Mouse (Mus musculus): ENCODE measurements around the gene Sema7a. TPM values are rescaled to one million over a fixed set of nuclear protein-coding genes. Genes with fewer than 3 reads are reported as not detected.

The Sema7a gene
- polyA plus RNA-seq, 1 experiment from 2014 or later = 0.34 TPM

GRCm38 (mm10) chr9:57978025-57978424 lies 38.1 kb downstream of the Sema7a start:
- Histone ChIP-seq H3K4me3 (replicated peaks; ENCODE audit: low read length) (no peak overlapping the region), H3K9ac (ENCODE audit: low read length) (no peak overlapping the region), H3K4me1 (ENCODE audit: control insufficient read depth, insufficient read depth, low read length) (peaks cover 6% of the 10 kb centered on the region; the same call in 1 of the 2 replicates), H3K27me3 (ENCODE audit: control insufficient read depth, insufficient read depth, low read length) (no peaks in the 10 kb centered on the region), H3K36me3 (ENCODE audit: control insufficient read depth, insufficient read depth, low read length) (no peaks in the 10 kb centered on the region), H3K9me3 (replicated peaks; ENCODE audit: control insufficient read depth, low read length) (no peaks in the 10 kb centered on the region), H3K4me2 (ENCODE audit: low read depth, low read length) (no peak overlapping the region), H3K27ac (ENCODE audit: low read length) (no peak overlapping the region)
- no peak for ATAC-seq (ENCODE audit: insufficient read depth, low FRiP score)
- 70% methylated on average over 6 of the region's 6 CpGs for WGBS

- ATAC-seq (ENCODE audit: insufficient read depth, low FRiP score) = peak; percentile 33; the same call in 1 of the 2 replicates
- Histone ChIP-seq H3K4me2 (ENCODE audit: low read depth, low read length) (no peak overlapping the region), H3K4me1 (ENCODE audit: control insufficient read depth, insufficient read depth, low read length) (no peaks in the 10 kb centered on the region), H3K9ac (ENCODE audit: low read length) (no peak overlapping the region), H3K4me3 (replicated peaks; ENCODE audit: low read length) (no peak overlapping the region), H3K27ac (ENCODE audit: low read length) (no peak overlapping the region), H3K36me3 (ENCODE audit: control insufficient read depth, insufficient read depth, low read length) (no peaks in the 10 kb centered on the region), H3K27me3 (ENCODE audit: control insufficient read depth, insufficient read depth, low read length) (no peaks in the 10 kb centered on the region), H3K9me3 (replicated peaks; ENCODE audit: control insufficient read depth, low read length) (no peaks in the 10 kb centered on the region)
- 51% methylated on average over 3 of the region's 3 CpGs for WGBS
Measured at GRCm38 (mm10) chr9:57978858-57979257, 38.9 kb downstream of the Sema7a start.

DNA sequence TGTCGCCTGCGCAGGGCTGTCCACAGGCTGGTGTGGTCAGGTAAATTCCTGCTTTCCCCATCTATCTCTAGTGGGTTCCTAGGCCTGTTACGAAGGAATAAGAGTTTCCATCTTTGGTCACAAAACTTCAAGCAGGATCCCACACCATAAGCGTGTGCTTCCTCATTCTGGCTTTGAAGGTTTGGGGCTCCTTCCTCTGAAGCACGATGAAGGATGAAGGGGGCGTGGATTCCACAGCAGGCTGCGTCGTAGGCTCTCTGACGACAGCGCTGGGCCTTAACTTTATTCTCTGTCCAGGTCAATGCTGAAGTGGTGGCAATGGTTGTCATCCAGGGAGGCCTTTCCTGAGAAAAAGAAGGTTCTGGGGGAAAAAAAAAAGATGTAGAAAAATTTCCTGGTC lies 40.7 kb downstream of the Sema7a start:
- H3K4me1 ChIP-seq (ENCODE audit: control insufficient read depth, insufficient read depth, low read length) = no peaks in the 10 kb centered on the region
- H3K4me2 ChIP-seq (ENCODE audit: low read depth, low read length) = no peak overlapping the region
- 80% methylated on average over 10 of the region's 10 CpGs for WGBS
- no peaks in the 10 kb centered on the region for H3K36me3 ChIP-seq (ENCODE audit: control insufficient read depth, insufficient read depth, low read length)
- no peak overlapping the region for H3K27ac ChIP-seq (ENCODE audit: low read length)
- H3K4me3 ChIP-seq (replicated peaks; ENCODE audit: low read length) = no peak overlapping the region
- ATAC-seq (ENCODE audit: insufficient read depth, low FRiP score) = no peak
- H3K9ac ChIP-seq (ENCODE audit: low read length) = no peak overlapping the region
- no peaks in the 10 kb centered on the region for H3K27me3 ChIP-seq (ENCODE audit: control insufficient read depth, insufficient read depth, low read length)
- no peaks in the 10 kb centered on the region for H3K9me3 ChIP-seq (replicated peaks; ENCODE audit: control insufficient read depth, low read length)

- Histone ChIP-seq H3K27ac (ENCODE audit: low read length) (no peak overlapping the region), H3K4me1 (ENCODE audit: control insufficient read depth, insufficient read depth, low read length) (no peaks in the 10 kb centered on the region), H3K9ac (ENCODE audit: low read length) (no peak overlapping the region), H3K9me3 (replicated peaks; ENCODE audit: control insufficient read depth, low read length) (no peaks in the 10 kb centered on the region), H3K4me2 (ENCODE audit: low read depth, low read length) (no peak overlapping the region), H3K36me3 (ENCODE audit: control insufficient read depth, insufficient read depth, low read length) (no peaks in the 10 kb centered on the region), H3K4me3 (replicated peaks; ENCODE audit: low read length) (no peak overlapping the region), H3K27me3 (ENCODE audit: control insufficient read depth, insufficient read depth, low read length) (no peaks in the 10 kb centered on the region)
- 89% methylated on average over 8 of the region's 8 CpGs for WGBS
- no peak for ATAC-seq (ENCODE audit: insufficient read depth, low FRiP score)
Measured at GRCm38 (mm10) chr9:57985304-57985703, 45.4 kb downstream of the Sema7a start.

GRCm38 (mm10) chr9:57986293-57986692 lies 46.4 kb downstream of the Sema7a start:
- 70% methylated on average over 7 of the region's 7 CpGs for WGBS
- H3K4me3 ChIP-seq (replicated peaks; ENCODE audit: low read length) = no peak overlapping the region

GRCm38 (mm10) chr9:57988098-57988497 lies 48.2 kb downstream of the Sema7a start:
- ATAC-seq (ENCODE audit: insufficient read depth, low FRiP score) = no peak
- no peak overlapping the region for H3K27ac ChIP-seq (ENCODE audit: low read length)
- WGBS = 83% methylated on average over 2 of the region's 2 CpGs

More at GRCm38 (mm10) chr9:57986293-57986692, 46.4 kb downstream of the Sema7a start:
- Histone ChIP-seq H3K27ac (ENCODE audit: low read length) (no peak overlapping the region), H3K9me3 (replicated peaks; ENCODE audit: control insufficient read depth, low read length) (no peaks in the 10 kb centered on the region), H3K36me3 (ENCODE audit: control insufficient read depth, insufficient read depth, low read length) (no peaks in the 10 kb centered on the region), H3K9ac (ENCODE audit: low read length) (no peak overlapping the region), H3K4me2 (ENCODE audit: low read depth, low read length) (no peak overlapping the region), H3K27me3 (ENCODE audit: control insufficient read depth, insufficient read depth, low read length) (no peaks in the 10 kb centered on the region), H3K4me1 (ENCODE audit: control insufficient read depth, insufficient read depth, low read length) (no peaks in the 10 kb centered on the region)
- no peak for ATAC-seq (ENCODE audit: insufficient read depth, low FRiP score)

GRCm38 (mm10) chr9:57989309-57989708 lies 49.4 kb downstream of the Sema7a start:
- Histone ChIP-seq H3K4me1 (ENCODE audit: control insufficient read depth, insufficient read depth, low read length) (no peaks in the 10 kb centered on the region), H3K27me3 (ENCODE audit: control insufficient read depth, insufficient read depth, low read length) (no peaks in the 10 kb centered on the region), H3K9ac (ENCODE audit: low read length) (no peak overlapping the region), H3K27ac (ENCODE audit: low read length) (no peak overlapping the region), H3K4me3 (replicated peaks; ENCODE audit: low read length) (no peak overlapping the region), H3K9me3 (replicated peaks; ENCODE audit: control insufficient read depth, low read length) (no peaks in the 10 kb centered on the region), H3K4me2 (ENCODE audit: low read depth, low read length) (no peak overlapping the region), H3K36me3 (ENCODE audit: control insufficient read depth, insufficient read depth, low read length) (no peaks in the 10 kb centered on the region)
- 77% methylated on average over 6 of the region's 6 CpGs for WGBS
- no peak for ATAC-seq (ENCODE audit: insufficient read depth, low FRiP score)

More at GRCm38 (mm10) chr9:57988098-57988497, 48.2 kb downstream of the Sema7a start:
- no peak overlapping the region for H3K9ac ChIP-seq (ENCODE audit: low read length)
- H3K4me3 ChIP-seq (replicated peaks; ENCODE audit: low read length) = no peak overlapping the region
- H3K36me3 ChIP-seq (ENCODE audit: control insufficient read depth, insufficient read depth, low read length) = no peaks in the 10 kb centered on the region
- H3K4me1 ChIP-seq (ENCODE audit: control insufficient read depth, insufficient read depth, low read length) = no peaks in the 10 kb centered on the region
- H3K27me3 ChIP-seq (ENCODE audit: control insufficient read depth, insufficient read depth, low read length) = no peaks in the 10 kb centered on the region
- H3K9me3 ChIP-seq (replicated peaks; ENCODE audit: control insufficient read depth, low read length) = no peaks in the 10 kb centered on the region
- no peak overlapping the region for H3K4me2 ChIP-seq (ENCODE audit: low read depth, low read length)

GRCm38 (mm10) chr9:57990438-57991110 lies 50.7 kb downstream of the Sema7a start:
- WGBS = 34% methylated on average over 10 of the region's 10 CpGs
- H3K27ac ChIP-seq (ENCODE audit: low read length) = no peak overlapping the region
- no peak for ATAC-seq (ENCODE audit: insufficient read depth, low FRiP score)
- no peaks in the 10 kb centered on the region for H3K4me1 ChIP-seq (ENCODE audit: control insufficient read depth, insufficient read depth, low read length)
- no peak overlapping the region for H3K4me3 ChIP-seq (replicated peaks; ENCODE audit: low read length)
- H3K9ac ChIP-seq (ENCODE audit: low read length) = no peak overlapping the region
- H3K36me3 ChIP-seq (ENCODE audit: control insufficient read depth, insufficient read depth, low read length) = no peaks in the 10 kb centered on the region
- H3K4me2 ChIP-seq (ENCODE audit: low read depth, low read length) = no peak overlapping the region
- H3K9me3 ChIP-seq (replicated peaks; ENCODE audit: control insufficient read depth, low read length) = no peaks in the 10 kb centered on the region
- no peaks in the 10 kb centered on the region for H3K27me3 ChIP-seq (ENCODE audit: control insufficient read depth, insufficient read depth, low read length)

- peaks cover 3% of the 10 kb centered on the region for H3K27me3 ChIP-seq (ENCODE audit: control insufficient read depth, insufficient read depth, low read length)
- H3K36me3 ChIP-seq (ENCODE audit: control insufficient read depth, insufficient read depth, low read length) = no peaks in the 10 kb centered on the region
- H3K4me3 ChIP-seq (replicated peaks; ENCODE audit: low read length) = no peak overlapping the region
- H3K4me2 ChIP-seq (ENCODE audit: low read depth, low read length) = no peak overlapping the region
- no peak overlapping the region for H3K9ac ChIP-seq (ENCODE audit: low read length)
- 82% methylated on average over 3 of the region's 3 CpGs for WGBS
- H3K27ac ChIP-seq (ENCODE audit: low read length) = no peak overlapping the region
- no peaks in the 10 kb centered on the region for H3K9me3 ChIP-seq (replicated peaks; ENCODE audit: control insufficient read depth, low read length)
- H3K4me1 ChIP-seq (ENCODE audit: control insufficient read depth, insufficient read depth, low read length) = no peaks in the 10 kb centered on the region
- no peak for ATAC-seq (ENCODE audit: insufficient read depth, low FRiP score)
Measured at GRCm38 (mm10) chr9:57992060-57992459, 52.1 kb downstream of the Sema7a start.
